Mouse (Mus musculus): ENCODE measurements around the gene Vdr.

The Vdr gene

GRCm38 (mm10) chr15:97809206-97809605 is 101.2 kb downstream of the Vdr start:
- no peak for DNase-seq (ENCODE audit: low spot score)

GRCm38 (mm10) chr15:97808532-97808931 is 101.9 kb downstream of the Vdr start:
- DNase-seq (ENCODE audit: low spot score): no peak

- no peak for DNase-seq (ENCODE audit: low spot score)
Measured at GRCm38 (mm10) chr15:97807867-97808266, 102.6 kb downstream of the Vdr start.

Data from retina, embryonic 14.5 days (tissue).